Mouse (Mus musculus): Measurements from ENCODE around the gene Slc25a26.
"Not testable (repeated sequence)": the region's sequence is repeated elsewhere in the genome, so short reads cannot be mapped to it uniquely, and the experiment has no call there.

The Slc25a26 gene

GRCm38 (mm10) chr6:94550851-94551250 is 50.7 kb downstream of the Slc25a26 start:
- no peak for DNase-seq (ENCODE audit: low spot score)

DNA sequence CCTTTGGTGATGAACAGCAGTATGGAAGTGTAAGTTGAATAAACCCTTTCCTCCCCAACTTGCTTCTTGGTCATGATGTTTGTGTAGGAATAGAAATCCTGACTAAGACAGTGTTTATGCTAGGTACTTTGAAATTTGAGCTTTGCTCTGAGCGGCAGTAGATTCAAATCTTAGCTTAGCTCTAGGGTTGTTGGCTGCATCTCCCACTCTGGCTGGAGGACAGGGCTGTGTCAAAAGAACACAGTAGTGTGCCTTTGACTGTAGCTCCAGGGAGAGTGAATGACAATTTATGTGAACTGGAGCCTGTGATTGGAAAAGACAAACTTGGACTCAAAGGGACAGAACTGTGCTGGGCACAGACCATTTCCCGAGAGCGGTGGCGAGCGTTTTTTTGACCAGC is 53.0 kb downstream of the Slc25a26 start:
- DNase-seq (ENCODE audit: low spot score) = no peak

DNA sequence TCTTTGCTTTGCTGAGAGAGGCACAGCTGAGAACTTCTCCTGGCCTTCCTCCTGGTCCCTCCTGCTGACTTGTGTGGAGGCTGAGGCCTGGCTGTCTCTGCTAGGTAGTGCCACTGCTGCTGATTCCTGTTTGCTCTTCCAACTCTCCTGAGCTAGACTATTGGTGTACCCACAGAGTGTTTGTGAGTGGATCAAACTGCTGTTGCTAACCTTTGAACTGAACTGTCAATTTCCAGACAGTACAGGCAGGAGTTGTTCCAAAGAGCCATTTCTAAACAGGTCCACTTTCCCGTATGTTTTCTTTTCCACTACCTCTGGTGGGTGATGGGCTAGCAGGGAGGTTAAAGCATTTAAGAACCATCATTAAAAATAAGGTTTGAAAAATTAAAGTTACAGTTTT is 58.5 kb downstream of the Slc25a26 start:
- not testable (repeated sequence) for DNase-seq (ENCODE audit: low spot score)

- no peak for DNase-seq (ENCODE audit: low spot score)
These were observed 60.8 kb downstream of the Slc25a26 start for GRCm38 (mm10) chr6:94560896-94561295.

- DNase-seq (ENCODE audit: low spot score) = no peak
These were observed 61.2 kb downstream of the Slc25a26 start for GRCm38 (mm10) chr6:94561346-94561745.

DNA sequence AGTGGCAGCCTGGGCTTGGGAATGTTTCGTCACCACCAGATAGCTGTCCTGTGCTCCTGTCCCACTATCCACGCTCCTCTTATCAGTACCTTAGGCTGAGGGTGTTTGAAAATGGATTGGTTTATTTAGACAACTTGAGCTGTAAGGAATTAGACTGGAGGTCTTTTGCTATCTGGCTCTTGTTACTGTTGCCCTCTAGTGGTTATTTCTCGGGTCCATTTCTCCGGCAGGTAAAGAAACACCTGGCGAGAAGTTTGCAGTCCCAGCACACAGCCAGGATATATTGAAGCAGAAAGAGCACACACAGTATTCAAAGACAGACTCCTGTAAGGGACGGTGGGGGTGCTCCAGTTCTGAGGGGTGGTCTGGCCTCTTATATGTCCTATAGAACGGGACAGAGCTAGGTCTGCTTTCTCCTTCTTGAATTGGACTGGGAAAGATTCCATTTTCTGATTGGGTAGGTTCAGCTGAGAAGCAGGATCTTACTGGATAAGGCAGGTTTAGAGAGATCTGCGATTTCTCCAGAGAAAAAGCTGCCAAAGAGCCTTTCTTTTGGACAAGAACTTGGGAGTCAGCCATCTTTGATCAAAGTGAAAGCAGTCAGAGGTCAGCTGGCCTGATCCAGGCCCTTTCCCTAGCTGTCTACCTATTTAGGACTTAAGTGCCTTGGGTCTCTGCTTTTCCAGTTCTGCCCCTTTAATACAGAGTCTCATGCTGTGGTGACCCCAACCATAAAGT is 63.2 kb downstream of the Slc25a26 start:
- no peak for DNase-seq (ENCODE audit: low spot score)

- DNase-seq (ENCODE audit: low spot score) = no peak
These were observed 65.6 kb downstream of the Slc25a26 start for GRCm38 (mm10) chr6:94565766-94566165.

GRCm38 (mm10) chr6:94568040-94568439 is 67.9 kb downstream of the Slc25a26 start:
- DNase-seq (ENCODE audit: low spot score) = no peak

DNA sequence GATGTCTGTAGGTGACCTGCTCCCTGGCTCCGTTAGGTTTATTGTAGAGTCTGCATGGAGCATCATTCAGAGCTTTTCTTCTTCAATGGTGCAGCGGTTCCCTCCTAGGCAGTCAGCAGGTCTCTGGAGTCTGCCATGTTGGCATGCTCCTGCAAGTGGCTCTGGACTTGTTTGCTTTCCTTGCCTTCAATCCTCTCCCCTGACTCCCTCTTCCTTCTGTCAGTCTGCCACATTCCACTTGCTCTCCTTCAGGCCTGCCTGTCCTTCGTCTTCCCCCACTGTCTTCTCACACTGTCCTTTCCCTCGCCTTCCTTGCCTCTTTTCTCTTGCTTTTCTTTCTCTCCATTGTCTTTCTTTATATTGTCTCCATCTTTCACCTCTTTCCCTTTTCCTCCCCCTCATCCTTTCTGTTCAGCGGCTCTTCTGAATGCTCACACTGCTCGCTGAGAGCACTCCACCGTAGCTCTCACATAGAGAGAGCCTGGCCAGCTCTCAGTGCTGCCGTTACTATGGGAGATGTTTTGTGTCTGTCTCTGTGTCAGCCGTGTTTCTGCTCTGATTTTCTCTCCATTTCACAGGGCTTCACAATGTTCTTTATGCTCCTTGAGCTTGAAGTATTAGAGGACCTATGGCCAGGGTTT is 75.5 kb downstream of the Slc25a26 start:
- DNase-seq (ENCODE audit: low spot score) = no peak

- DNase-seq (ENCODE audit: low spot score) = peak; percentile 58
These were observed 77.9 kb downstream of the Slc25a26 start for GRCm38 (mm10) chr6:94577991-94578390.

DNA sequence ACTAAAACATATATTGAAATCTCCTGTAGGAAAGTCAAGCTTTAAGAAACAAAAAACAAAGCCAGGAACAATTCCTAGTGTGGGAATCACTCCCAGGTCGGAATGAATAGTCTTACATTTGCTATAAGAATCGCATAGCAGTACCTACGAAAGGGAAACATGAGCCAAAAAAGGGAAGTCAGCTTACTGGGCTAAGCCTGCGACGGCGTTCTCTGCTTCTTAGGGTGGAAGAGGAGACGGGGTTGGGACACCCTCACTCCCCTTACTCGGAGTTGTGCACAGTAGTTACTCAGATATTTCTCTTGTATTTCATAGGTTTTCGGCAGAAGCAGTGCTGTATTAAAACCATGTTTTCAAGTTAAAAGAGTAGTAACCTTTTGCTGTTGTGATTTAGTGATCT is 81.9 kb downstream of the Slc25a26 start:
- DNase-seq (ENCODE audit: low spot score) = no peak

GRCm38 (mm10) chr6:94584147-94584695 is 84.1 kb downstream of the Slc25a26 start:
- peak; percentile 33 for DNase-seq (ENCODE audit: low spot score)

DNA sequence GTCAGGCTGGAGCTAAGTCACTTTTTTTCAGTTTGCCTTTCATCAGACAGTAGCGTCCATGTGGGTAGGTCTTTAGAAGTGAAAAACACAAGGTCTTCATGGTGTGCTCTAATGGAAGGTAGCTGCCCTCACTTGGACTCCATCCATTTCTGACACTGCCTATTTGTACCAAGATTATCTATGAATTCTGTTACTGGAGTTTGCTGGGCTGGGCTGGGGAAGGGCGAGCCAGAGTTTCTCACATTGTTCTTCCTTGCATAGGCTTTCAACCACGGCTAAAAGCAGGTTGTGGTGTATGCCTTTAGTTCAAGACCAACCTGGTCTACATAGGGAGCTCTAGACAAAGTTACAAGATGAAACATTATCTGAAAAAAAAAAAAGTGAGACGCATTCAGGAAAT is 84.8 kb downstream of the Slc25a26 start:
- DNase-seq (ENCODE audit: low spot score) = no peak

DNA sequence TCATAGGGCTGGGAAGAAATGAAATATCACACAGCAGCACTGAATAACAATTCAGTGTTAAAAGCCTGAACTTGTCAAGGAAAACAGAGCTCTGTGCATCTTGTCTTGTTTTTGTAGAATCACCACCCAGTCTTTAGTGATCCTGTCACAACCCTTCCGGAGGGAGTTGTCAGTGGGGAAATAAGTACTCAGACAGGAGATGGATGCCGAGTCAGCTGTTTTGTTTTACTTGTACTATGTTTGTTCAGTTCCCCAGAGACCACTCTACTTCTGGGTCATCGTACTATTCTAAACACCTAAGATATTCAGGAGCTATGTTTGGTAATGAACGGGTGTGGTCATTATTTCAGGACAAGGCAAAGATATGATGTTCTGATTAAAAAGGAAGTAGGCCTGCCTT is 88.2 kb downstream of the Slc25a26 start:
- no peak for DNase-seq (ENCODE audit: low spot score)

DNA sequence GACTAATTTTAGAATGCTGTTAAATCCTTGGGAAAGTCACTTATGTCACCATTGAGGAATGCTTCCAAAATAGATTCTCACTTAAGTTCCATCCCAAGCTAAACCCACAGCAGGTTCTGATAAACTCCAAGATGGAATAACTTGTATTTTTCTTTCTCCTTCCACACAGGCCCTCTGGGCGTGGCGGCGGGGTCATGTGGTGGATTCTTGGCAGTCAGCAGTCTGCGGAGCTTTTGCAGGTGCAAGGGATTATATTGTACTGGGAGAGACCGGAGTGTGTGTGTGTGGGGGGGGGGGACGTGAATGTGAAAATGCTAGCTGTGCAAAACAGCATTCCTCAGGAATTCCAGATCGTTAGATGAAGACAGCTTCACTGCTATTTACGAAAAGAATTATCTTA is 92.1 kb downstream of the Slc25a26 start:
- no peak for DNase-seq (ENCODE audit: low spot score)

GRCm38 (mm10) chr6:94592710-94593109 is 92.6 kb downstream of the Slc25a26 start:
- no peak for DNase-seq (ENCODE audit: low spot score)

DNA sequence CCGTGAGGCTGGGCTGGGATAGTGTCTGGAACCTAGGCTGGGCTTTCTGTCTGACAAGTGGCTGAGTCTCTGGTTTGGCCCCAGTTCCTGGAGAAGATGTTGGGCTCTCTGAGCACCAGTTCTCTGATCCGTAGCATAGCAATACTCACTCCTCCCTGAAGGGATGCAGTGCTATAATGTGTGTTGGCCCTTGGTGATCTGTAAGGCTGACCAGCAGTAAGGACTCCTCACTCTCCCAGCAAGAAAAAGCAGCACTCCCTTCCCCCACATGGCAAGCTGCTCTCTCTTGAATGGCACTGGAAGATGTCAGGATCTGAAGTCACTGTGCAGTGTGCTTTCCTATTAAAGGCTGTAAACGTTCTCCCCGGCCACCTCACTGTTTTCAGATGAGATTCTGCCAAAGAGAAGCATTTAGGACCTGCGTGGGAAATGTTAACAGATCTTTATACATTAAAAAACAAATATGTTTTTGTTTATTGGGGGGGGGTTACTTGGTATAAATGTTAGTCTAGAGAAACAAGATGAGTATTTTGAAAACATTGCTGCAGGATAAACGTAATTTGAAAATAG is 94.0 kb downstream of the Slc25a26 start:
- no peak for DNase-seq (ENCODE audit: low spot score)

- DNase-seq (ENCODE audit: low spot score) = no peak
These were observed 94.6 kb downstream of the Slc25a26 start for GRCm38 (mm10) chr6:94594711-94595110.

DNA sequence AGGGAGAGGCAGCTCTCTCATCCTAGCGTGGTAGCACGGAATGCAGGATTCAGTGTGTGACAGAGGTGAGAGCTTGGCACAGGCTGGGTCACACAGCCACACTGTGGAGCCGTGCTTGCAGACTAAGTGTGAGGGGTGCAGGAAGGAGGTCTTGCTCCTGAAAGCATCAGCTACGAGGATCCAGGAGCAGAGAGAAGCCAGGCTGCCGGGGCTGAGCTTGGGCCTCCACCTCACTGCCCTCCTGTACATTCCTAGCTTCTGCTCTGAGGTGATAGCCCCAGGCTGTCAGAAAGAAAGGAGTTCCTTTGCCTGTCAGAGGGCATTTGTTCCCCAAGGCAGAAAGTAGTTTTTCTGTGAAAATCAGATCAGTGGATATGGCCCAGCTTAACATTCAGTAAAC is 95.1 kb downstream of the Slc25a26 start:
- DNase-seq (ENCODE audit: low spot score) = no peak

DNA sequence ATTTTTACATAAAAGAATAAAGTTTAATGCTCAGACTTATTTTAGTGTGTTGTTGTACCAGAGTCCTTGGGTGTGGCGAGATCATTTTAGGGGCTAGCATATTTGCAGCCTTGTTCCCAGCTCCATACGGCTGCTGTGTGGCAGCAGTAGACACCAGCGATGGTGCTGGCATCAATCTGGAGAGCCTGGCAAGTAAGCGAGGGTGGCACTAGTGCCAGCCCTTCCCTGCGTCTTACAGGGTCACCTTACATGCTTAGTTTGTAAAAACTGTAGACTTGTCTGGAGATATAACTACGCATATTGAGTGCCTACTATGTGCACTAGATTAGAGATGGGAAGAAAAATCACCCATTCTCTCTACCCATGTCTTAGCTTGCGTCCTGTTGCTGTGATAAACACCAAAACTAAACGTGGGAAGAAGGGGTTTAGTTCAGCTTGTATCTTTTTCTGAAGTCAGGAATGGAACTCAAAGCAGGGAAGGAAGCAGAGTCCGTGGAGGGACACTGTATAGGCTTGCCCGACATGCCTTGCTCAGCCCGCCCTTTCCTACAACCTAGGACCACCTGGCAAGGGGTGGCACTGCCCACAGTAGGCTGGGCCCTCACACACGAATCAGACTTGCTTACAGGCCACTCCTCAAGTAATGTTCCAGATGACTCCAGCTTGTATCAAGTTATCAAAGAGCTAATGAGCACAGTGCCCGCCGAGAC is 96.1 kb downstream of the Slc25a26 start:
- no peak for DNase-seq (ENCODE audit: low spot score)

DNA sequence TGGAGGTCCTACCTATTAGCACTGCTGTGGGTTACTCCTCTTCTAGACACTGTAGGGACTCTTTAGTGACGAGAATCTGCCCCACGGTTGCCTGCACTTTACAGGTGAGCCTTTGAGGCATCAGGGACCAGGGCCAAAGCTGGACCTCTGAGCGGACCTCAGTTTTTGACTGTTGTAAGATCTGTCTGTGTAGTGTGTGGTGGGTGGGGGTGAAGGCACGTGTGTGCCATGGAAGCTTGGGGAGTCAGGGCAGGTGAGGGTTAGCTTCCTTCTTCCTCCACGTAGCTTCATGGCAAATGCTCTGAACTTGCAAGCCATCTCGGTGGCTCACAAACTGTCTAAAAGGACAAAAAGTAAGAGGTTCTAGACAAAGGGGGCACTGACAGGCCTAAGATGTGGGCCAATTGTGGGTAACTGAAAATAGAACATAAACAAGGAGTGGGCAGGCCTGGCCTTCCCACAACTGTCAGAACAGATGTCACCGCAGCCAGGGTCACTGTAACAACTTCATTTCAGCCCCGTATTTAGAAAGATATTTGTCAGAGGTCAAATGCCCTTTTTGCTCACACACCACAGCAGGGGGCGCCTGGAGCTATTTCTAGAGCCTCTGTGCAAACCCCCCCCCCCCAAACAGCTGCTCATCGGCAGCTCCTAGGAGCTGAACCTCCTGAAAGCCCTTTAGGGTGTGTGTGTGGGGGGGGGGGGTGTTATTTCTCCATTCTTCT is 96.8 kb downstream of the Slc25a26 start:
- DNase-seq (ENCODE audit: low spot score) = no peak

GRCm38 (mm10) chr6:94598421-94598820 is 98.3 kb downstream of the Slc25a26 start:
- no peak for DNase-seq (ENCODE audit: low spot score)

Measured in layer of hippocampus, adult 11-12 months (tissue).